Mouse (Mus musculus): ENCODE results near the gene Gm17067. TPM values are rescaled to one million over a fixed set of nuclear protein-coding genes. Genes with fewer than 3 reads are reported as not detected.

The Gm17067 gene
- polyA plus RNA-seq, 1 experiment from 2014 or later, result not detected

Other genes starting within 250 kb of the Gm17067 start
- gene Zfp141, start 221.3 kb downstream of the Gm17067 start, polyA plus RNA-seq (2014; fragmentation: Nextera tagmentation; extraction: Ambion mirVana), result 12.4 and 13.2 TPM in 2 replicates
- gene Gm21028, start 148.4 kb downstream of the Gm17067 start, polyA plus RNA-seq (2014; fragmentation: Nextera tagmentation; extraction: Ambion mirVana), result not detected in 2 replicates
- 1.5 and 2.4 TPM in 2 replicates for gene Zfp977, start 134.5 kb downstream of the Gm17067 start, polyA plus RNA-seq (2014; fragmentation: Nextera tagmentation; extraction: Ambion mirVana)
- gene Zfp976, start 84.4 kb downstream of the Gm17067 start, polyA plus RNA-seq (2014; fragmentation: Nextera tagmentation; extraction: Ambion mirVana), result 1.4 and 2.0 TPM in 2 replicates
- 9.9 and 10.2 TPM in 2 replicates for gene Zfp975, start 34.3 kb downstream of the Gm17067 start, polyA plus RNA-seq (2014; fragmentation: Nextera tagmentation; extraction: Ambion mirVana)
- gene Vmn2r62, start 66.5 kb upstream of the Gm17067 start, polyA plus RNA-seq (2014; fragmentation: Nextera tagmentation; extraction: Ambion mirVana), result not detected in 2 replicates
- not detected in 2 replicates for gene Gm2381, start 140.2 kb upstream of the Gm17067 start, polyA plus RNA-seq (2014; fragmentation: Nextera tagmentation; extraction: Ambion mirVana)
- gene Vmn2r63, start 206.8 kb upstream of the Gm17067 start, polyA plus RNA-seq (2014; fragmentation: Nextera tagmentation; extraction: Ambion mirVana), result not detected in 2 replicates

All from neural tube, embryonic 11.5 days (tissue).